Mouse (Mus musculus): ENCODE measurements around the gene Ankfn1.

Gene Ankfn1

GRCm38 (mm10) chr11:89370373-89370772 lies 407.1 kb downstream of the Ankfn1 start:
- no peak for DNase-seq (ENCODE audit: low read depth, low spot score)

- DNase-seq (ENCODE audit: low read depth, low spot score) = no peak
Measured at GRCm38 (mm10) chr11:89363981-89364380, 413.5 kb downstream of the Ankfn1 start.

- DNase-seq (ENCODE audit: low read depth, low spot score) = no peak
Measured at GRCm38 (mm10) chr11:89360895-89361294, 416.6 kb downstream of the Ankfn1 start.

- DNase-seq (ENCODE audit: low read depth, low spot score) = no peak
Measured at GRCm38 (mm10) chr11:89358546-89358945, 418.9 kb downstream of the Ankfn1 start.

GRCm38 (mm10) chr11:89356479-89356878 lies 421.0 kb downstream of the Ankfn1 start:
- no peak for DNase-seq (ENCODE audit: low read depth, low spot score)

GRCm38 (mm10) chr11:89356018-89356417 lies 421.4 kb downstream of the Ankfn1 start:
- no peak for DNase-seq (ENCODE audit: low read depth, low spot score)

- DNase-seq (ENCODE audit: low read depth, low spot score) = no peak
Measured at GRCm38 (mm10) chr11:89340238-89340637, 437.2 kb downstream of the Ankfn1 start.

Measured in embryo, embryonic 11.5 days (tissue).